Mouse (Mus musculus): ENCODE results near the gene Il13. TPM values are rescaled to one million over a fixed set of nuclear protein-coding genes. Genes with fewer than 3 reads are reported as not detected.
A peak's percentile ranks its signal among the peaks of the same experiment; 100 is the strongest.

The Il13 gene
- total RNA-seq, 2 experiments from 2014 or later = 0.18 to 0.62 TPM

DNA sequence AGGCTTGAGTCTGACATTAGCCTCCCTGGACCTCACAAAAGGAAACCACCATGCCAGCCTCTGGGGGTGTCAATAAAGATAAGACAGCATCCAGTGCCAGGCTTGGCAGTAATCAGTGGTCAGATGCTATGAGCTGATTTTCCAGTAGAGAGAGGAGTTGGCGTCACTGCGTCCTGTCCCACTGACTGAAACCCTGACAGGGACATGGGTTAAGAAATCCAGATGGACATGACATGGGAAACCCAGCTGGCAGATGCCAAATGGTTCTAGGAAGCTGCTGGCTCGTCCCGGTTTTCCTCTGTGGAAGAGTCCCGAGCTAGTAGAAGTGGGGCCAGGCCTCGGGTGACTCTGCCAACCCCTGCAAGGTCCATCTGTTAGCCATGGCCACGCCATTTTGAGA is 858 bp downstream of the Il13 start:
- peak; percentile 23; the same call in 1 of the 2 replicates for ATAC-seq (ENCODE audit: poor library complexity, severe bottlenecking)

DNA sequence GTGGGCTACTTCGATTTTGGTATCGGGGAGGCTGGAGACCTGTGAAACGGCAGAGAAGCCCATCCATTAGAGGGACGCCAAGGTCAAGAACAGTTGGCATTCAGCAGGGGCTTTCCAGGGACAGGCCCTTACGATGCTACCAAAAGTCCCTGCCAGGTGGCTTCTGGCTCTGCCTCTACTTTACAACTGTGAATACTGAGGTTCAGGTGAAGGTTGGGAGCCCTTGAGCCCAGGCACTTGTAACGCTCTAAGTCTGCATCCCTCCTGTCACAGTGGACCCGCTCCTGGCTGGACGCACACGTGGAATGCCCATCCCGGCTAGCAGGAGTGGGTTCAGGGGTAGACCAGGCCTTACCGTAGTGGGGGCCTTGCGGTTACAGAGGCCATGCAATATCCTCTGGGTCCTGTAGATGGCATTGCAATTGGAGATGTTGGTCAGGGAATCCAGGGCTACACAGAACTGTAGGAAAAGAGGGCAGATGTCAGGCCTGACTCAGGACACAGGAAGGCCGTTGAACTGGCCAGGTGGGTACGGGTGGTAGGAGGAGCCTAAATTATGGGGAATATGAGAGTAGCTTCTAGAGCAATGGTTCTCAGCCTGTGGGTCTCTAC is 2.3 kb downstream of the Il13 start:
- no peak for ATAC-seq (ENCODE audit: poor library complexity, severe bottlenecking)

DNA sequence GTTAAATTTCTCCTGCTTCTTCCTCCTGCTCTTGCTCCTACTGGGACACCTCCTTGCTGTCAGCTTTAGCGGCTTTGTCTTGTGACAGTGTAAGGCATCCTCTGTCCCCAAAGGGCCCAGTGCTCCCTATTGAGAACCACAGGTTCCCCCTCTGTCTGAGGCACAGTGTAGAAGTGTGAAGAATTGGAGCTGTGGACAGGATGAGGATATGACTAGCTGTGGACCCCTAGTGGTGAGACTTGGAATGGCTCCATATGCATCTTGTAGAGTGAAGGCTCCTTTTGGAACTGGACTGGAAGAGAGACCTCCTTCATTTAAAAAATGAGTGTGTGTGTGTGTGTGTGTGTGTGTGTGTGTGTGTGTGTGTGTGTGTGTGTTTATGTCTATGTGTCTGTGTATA is 6.6 kb downstream of the Il13 start:
- peak; percentile 68 for ATAC-seq (ENCODE audit: poor library complexity, severe bottlenecking)

DNA sequence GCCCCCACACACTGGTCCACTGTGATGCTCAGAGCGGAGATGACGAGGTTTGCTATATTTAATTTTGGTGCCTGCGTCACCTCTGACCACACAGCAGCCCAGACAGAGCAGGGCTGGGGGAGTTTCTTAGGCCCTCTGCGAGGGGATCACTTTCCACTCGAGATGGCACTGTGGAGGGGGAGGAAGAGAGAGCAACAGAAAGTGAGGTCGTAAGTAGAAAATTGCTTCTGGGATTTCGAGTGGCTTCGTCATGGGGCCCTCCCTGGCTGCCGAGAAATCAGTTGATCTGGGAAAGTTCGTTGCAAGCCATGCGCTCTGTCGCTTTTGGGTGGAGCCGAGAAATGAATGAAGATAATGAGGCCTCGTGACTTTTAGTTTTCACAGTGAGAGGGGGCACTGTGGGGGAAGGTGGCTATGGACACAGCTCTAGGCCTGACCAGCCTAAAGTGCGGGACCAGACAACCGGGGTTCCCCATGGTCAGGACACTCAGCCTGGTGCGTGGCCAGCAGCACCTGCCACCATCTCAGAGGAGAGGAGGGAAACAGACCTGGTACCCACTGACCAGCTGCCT is 7.6 kb downstream of the Il13 start:
- no peak for ATAC-seq (ENCODE audit: poor library complexity, severe bottlenecking)

DNA sequence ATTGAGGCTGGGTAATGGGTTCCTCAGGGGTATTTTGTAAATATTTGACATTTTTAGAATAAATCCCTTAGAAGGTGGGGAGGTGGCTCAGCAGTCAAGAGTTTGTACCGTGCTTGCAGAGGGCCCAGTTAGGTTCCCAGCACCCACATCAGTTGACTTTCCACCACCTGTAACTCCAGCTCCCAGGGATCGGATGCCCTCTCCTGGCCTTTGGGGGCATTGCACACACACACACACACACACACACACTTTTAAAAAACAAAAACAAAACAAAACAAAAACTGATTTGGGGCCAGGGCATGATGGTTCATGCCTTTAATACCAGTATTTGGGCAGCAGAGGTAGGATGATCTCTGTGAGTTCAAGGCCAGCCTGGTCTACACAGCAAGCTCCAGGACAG is 10.4 kb downstream of the Il13 start:
- ATAC-seq (ENCODE audit: poor library complexity, severe bottlenecking) = no peak

DNA sequence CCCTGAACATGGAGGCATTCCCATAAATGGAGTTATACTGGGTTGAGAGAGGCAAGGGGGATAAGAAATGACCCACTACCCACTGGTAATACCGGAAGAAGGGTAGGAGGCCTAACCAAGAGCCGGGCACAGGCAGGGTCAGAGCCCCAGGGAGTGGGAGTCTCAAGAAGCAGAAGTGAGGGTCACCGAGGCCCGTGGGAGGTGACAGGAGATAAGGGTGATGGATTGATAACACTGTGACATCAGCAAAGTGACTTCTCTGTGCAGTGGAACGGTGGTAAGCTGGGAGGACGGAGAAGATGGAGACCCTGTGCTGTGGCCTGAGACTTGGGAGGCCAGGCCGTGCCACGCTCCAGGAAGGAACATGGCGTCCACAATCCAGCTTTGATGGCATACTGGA is 10.9 kb downstream of the Il13 start:
- ATAC-seq (ENCODE audit: poor library complexity, severe bottlenecking) = peak; percentile 79

DNA sequence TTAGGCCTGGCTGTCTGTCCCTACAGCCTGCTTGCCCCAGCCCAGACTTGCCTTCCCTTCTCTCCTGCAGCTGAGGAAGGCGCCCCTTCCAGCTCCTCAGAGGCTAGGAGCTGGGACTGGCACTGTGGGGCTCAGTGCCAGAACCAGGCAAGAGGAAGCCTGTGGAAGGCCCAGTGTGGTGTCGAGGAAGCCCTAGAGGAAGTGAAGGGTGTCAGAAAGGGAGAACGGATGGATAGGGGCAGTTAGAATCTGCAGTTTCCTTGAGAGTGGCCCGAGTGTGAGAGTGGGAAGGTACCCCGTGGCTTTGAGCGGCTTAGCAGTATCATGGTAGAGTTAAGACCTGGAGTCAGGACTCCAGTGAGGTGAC is 12.1 kb downstream of the Il13 start:
- ATAC-seq (ENCODE audit: poor library complexity, severe bottlenecking) = no peak

DNA sequence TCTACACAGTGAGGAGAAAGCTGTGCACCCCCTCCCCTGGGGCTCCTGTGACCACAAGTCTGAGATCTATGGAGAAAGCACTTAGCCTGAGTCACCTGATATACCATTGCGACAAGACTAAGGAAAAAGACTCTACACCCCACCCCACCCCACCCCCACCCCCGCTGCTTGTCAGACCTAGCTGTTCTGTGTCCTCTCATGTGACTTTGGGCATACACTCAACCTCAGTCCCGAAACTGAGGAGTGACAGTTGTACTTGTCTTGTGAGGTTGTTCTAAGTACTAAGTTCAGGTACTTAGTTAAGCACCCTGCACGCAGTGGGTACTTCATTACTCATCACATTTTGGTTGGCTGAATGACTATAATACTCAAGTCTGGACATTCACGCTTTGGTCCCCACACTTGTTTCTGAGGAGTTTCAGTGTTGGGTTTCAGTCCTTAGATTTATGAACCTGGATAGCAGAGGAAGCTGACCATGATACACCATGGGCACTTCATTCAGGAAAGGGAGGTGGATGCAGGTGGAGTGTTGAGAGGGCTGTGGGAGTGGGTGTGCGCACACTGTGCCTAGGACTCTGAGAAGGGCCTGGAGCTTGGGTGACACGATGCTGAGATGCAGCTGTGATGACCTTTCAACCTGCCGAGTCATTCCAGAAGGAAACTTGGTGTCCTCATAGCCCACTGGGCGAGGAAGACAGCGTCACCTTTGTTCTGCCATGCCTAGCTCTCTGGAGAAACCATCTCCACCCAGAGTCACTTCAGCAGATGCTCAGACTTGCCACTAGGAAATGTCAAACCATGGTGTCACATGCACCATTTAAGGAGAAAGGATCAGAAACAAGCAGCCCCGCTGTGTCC is 12.7 kb downstream of the Il13 start:
- ATAC-seq (ENCODE audit: poor library complexity, severe bottlenecking) = no peak

DNA sequence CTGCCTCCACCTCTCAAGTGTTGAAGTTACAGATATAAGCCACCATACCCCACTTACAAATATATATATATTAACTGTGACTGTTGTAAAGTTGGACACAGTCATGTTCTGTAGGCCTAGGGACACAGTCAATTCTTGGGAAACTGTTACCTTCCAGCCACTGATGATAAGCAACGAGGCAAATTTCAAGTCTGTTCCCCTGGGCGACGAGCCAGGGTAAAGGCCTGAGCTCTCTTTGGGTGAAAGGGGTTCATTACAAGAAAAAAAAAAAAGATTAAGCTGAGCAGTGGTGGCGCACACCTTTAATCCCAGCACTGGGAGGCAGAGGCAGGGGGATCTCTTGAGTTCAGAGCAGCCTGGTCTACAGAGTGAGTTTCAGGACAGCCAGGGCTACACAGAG is 14.4 kb downstream of the Il13 start:
- no peak for ATAC-seq (ENCODE audit: poor library complexity, severe bottlenecking)

DNA sequence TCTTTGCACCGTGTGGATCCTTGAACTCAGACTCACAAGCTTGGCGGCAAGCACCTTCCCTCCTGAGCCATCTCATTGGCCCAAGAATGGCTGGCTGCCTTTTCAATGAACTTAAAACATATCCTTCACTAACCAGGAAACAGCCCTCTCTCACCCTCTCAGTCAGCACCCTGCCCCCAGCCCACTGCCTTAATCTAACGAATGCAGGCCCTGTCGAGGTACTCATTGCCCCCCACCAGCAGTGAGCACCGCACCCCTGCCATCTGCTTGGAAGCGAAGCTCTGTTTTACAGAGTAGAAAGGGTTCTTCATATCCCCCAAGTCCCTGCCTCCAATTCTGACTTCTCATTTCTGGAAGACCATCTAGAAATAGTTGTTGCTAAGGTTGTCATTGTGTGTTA is 15.1 kb downstream of the Il13 start:
- ATAC-seq (ENCODE audit: poor library complexity, severe bottlenecking) = no peak

DNA sequence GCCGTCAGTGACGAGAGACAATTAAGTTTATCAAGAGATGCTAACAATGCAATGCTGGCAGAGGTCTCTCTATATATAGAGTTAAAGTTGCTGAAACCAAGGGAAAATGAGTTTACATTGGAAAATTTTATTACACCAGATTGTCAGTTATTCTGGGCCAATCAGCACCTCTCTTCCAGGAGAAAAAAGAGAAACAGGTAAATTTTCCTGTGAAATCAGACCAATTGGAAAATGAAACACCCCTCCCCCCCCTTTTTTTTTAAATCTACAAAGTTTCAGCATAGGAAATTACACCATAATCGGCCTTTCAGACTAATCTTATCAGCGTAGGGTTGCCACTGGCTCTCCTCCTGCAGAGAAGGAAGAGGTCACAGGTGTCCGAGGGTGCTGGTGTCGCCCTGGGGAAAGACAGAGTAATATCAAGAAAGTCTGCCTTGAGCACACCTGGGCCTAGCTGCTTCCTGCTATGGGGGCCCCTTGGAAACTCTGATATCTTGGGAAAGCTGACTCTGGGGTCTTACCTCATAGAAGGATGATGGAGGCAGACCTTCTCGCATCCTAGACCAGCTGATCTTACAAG is 15.8 kb downstream of the Il13 start, which contains the start of gene Il4:
Il4 (minus strand) TSS at position 51 of the 580 bp plus-strand sequence.
- no peak for ATAC-seq (ENCODE audit: poor library complexity, severe bottlenecking)

DNA sequence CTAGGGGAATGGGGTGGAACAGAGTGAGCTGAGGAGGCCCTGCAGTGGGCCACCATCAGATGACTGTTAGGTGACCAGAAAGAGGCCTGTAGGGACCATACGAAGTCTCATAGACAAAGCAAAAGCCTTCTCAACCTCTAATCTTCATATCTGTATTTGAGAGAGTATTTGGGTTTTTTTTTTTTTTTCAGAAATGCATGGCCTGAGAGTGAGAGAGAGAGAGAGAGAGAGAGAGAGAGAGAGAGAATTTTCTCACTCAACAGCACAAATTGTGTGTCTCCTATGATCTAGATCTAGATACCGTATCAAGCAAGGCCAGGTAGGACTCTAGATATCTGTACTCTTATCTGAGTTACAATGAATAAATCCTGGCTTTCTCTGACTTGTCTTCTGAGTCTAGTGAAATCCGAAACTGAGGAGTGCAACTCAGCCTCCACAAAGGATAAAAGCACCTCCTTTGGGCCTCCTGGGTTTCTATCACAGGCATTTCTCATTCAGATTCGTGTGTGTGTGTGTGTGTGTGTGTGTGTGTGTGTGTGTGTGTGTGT is 16.9 kb downstream of the Il13 start:
- ATAC-seq (ENCODE audit: poor library complexity, severe bottlenecking) = no peak

DNA sequence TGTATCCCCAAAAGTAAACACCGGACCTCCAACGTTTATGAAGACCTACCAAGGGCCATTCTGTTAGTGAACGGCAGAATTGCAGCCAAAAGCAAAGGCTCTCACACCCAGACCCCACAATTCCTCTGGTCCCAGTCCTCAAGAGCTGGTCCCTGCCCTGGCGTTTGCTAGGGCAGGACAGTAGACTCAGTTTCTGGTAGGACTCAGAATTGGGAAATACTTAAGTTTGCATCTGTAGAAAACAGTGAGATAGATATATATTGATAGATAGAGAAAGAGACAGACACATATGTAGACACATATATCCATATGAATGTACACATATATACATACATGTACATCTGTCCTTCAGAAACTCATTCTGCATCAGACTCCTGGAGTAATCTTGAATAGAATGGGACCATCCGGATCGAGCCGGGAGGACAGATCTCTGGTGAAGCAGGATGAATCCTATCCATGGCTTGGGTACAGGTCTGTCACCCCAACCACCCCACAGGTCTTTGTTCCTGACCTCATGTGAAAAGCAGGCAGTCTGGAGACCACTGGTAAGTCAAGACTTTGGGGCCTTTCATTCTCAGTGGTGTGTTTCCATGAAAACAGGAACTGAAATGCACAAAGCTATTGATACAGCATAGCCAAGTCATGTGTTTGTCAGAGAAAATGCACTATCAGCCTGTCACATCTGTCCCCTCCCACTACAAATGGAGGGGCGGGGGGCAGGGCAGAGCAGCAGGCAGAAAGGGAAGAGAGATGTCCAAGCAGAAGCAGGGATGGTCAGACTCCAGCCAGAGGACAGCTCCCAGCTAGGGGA is 17.5 kb downstream of the Il13 start:
- ATAC-seq (ENCODE audit: poor library complexity, severe bottlenecking) = peak; percentile 89

DNA sequence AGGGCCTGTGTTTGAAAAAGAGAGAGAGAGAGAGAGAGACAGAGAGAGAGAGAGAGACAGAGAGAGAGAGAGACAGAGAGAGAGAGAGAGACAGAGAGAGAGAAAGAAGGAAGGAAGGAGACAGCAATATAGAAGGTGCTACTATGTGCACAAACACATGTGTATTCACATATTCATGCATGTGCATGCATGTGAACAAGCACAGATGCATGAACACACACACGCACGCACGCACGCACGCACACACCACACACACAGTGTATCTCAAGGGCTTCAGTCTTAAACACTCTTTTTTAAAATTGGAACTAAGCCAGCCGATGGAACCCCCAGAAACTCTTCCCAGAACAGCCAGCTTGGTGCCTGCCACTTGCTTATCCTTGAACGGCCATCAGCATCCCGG is 18.9 kb downstream of the Il13 start:
- ATAC-seq (ENCODE audit: poor library complexity, severe bottlenecking) = no peak

DNA sequence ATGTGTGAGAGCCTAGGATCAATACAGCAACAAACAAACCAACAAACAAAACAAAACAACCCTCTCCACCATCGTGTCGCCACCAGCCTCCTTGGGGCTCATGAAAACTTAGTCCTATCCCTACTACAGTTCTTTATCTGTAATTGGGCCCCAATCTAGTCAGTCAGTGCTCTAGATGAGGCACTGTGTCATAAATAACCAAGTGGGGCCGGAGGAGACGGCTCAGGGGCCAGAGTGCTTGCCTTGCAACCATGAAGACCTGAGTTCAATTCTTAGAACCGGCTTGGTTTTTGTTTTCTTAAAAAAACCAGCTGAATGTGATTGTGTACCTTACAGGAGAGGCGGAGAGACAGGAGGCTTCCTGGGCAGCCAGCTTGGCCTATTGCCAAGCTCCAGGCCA is 19.3 kb downstream of the Il13 start:
- no peak for ATAC-seq (ENCODE audit: poor library complexity, severe bottlenecking)

DNA sequence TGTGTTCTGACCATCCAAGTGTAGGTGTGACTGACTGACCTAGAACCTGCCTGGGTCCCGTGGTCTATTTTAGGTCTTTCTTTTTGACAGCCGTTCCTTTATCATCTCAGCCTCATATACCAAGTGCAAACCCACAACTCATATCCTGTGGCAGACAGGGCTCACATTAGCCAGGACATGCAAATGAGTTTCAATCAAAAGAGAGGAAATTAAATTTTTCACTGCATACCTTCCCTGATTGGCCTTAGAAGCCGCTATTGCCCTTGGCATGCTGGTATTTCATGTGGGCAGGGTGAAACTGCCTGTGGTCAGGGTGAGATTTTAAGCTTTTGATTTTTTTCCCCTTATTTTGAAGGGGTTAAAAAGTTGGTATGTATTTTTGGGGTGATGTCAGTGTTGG is 24.8 kb downstream of the Il13 start:
- peak; percentile 30; the same call in 1 of the 2 replicates for ATAC-seq (ENCODE audit: poor library complexity, severe bottlenecking)

DNA sequence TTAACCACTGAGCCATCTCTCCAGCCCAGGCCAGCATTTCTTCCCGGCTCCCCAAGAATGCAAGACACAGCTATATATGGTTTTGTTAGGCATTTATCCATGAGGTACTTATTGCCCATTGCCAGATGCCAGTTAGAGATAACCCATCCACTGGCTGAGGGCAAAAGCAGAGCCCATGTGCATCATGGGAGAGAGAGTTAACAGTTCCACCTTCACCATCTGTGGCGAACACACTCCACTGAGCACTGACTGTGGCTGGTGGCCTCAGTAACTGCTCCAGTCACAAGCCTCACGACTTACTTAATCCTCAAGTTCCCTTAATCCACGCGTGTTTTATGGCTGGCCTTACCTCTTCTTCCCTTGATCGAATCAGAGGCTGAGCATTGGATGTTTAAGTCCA is 25.3 kb downstream of the Il13 start:
- ATAC-seq (ENCODE audit: poor library complexity, severe bottlenecking) = 0 out of 2 replicates have a peak, but pooled peaks have one; percentile 10

DNA sequence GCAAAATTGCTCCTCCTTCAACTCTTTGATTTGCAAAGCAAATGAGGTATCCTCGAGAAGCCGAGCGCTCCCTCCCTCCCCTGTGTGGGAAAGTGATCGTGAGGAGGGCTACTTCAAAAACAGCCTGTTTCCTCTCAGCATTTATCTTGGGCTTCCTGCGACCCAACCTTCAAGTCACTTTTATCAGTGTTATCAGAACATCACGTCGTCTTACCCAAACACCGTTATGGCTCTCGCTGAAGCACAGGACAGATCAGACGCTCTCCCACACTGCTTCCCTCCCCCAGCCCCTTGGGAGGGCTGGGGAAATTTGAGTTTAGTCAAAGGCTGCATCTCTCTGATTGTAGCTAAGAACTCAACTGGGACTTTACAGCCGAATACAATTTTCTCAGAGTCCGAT is 28.9 kb downstream of the Il13 start:
- ATAC-seq (ENCODE audit: poor library complexity, severe bottlenecking) = peak; percentile 33; the same call in 1 of the 2 replicates

DNA sequence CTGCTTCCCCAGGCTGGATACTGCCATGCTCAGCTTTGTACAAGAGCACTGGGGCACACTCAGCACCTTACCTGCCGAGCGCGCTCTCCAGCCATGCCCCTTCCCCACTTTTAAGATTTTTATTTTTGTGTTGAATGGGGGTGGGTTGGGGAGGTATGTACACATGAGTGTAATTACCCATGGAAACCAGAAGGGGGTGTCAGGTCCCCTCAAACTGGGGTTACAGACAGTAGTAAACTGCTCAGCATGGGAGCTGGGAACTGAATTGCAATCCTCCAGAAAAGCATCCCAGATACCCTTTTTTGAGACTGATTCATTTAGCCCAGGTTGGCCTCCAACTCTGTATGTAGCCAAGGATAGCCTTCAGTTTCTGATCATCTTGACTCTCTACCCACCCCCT is 29.5 kb downstream of the Il13 start:
- ATAC-seq (ENCODE audit: poor library complexity, severe bottlenecking) = no peak

DNA sequence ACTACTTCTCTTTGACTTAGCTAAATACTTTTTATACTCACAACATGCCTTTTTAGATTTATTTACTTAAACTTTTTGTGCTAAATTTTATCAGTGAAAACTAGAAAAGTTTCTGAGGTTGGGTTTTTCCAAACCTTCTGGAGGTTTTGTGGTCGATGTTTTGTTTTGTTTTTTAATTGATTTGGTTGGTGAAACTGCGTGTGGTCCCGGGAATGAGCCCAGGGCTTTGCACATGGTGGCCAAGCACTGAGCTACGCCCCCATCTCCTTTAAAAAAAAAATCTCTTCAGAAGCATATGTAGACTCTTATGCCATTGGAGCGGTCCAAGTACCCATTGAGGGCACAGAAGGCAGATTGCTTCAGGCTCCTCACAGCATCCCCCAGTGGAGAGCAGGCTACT is 43.4 kb downstream of the Il13 start:
- no peak for ATAC-seq (ENCODE audit: poor library complexity, severe bottlenecking)

DNA sequence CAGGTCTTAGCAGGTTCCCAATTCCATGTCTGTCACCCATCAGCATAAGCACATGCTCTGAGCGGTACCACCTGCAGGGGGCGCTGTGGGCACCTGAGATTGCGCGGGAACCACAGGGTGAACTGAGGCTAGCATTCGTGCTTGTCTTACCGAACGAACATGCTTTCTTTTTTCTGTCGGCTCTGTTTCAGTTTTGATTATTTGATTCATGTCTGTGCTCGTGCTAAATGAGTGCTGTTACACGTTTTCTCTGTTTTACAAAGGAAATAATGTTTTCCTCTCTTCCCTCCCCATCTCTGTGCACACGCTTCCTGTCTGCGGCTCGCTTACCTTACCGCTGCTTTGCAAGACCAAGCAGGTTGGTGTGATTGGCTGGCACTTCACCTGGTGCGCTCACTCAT is 44.1 kb downstream of the Il13 start:
- peak; percentile 64 for ATAC-seq (ENCODE audit: poor library complexity, severe bottlenecking)
